Mouse (Mus musculus) B cell, adult 2 months (primary cell): ENCODE measurements at regions not wholly inside any gene's neighbourhood (a gene's known extent, or its start where the extent isn't known, plus 50 kb on each side); places are given as distances from the start of the nearest gene placed in this dataset.

Experiments
- DNase-seq, 2 experiments: peaks; one replicate each; pipeline ENCODE4 v3.0.0; 2022

- DNase-seq: peak; percentile 35 to 39
These were observed 83.9 kb upstream of the Sgip1 start for GRCm38 (mm10) chr4:102657244-102657643.

- no peak for DNase-seq
These were observed 82.5 kb upstream of the Sgip1 start for GRCm38 (mm10) chr4:102658578-102658977.

- no peak for DNase-seq
These were observed 77.5 kb upstream of the Sgip1 start for GRCm38 (mm10) chr4:102663617-102664016.

GRCm38 (mm10) chr4:102682190-102682589 is 58.9 kb upstream of the Sgip1 start:
- peak; percentile 14 for DNase-seq

GRCm38 (mm10) chr4:102685045-102685444 is 56.1 kb upstream of the Sgip1 start:
- no peak for DNase-seq

- no peak for DNase-seq
These were observed 52.7 kb upstream of the Sgip1 start for GRCm38 (mm10) chr4:102688378-102688777.
